Mouse (Mus musculus) brain, embryonic 14.5 days (tissue): ENCODE measurements around the gene Ptpru.

Source experiments
- CTCF ChIP-seq: fragments of 200-500 bp; IDR thresholded peaks from 2 replicates; pipeline ENCODE4 v1.5.1; 2012; ENCODE audit warnings: inconsistent platforms, mild to moderate bottlenecking, moderate library complexity, borderline replicate concordance; ENCODE audit not compliant: insufficient read depth, insufficient read length; ENCODE audit errors: extremely low read depth
- POLR2A ChIP-seq: fragments of 200-500 bp; IDR thresholded peaks from 2 replicates; pipeline ENCODE4 v1.6.1; 2012; ENCODE audit warnings: mild to moderate bottlenecking, inconsistent platforms, borderline replicate concordance; ENCODE audit not compliant: poor library complexity, insufficient read depth, insufficient read length, severe bottlenecking; ENCODE audit errors: extremely low read depth

DNA sequence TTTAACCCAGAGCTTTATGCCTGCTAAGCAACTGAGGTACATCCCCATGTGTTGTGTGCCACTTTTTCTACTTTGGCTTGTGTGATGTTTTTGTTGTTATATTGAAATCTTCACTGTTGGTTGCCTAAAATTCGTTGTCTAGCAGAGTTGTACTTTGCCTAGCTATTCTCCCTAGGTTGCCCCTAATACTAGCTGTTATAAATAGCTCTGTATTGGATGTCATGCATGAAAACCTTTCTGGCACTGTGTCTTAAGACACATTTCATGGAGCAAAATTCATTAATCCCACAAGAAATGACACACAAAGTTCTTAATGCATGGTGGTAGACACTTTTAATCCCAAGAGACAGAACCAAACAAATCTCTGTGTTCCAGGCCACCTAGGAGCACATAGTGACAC lies 41.6 kb upstream of the Ptpru start:
- TF ChIP-seq CTCF, result no peak
- no peak for TF ChIP-seq POLR2A
